Mouse (Mus musculus) forebrain, embryonic 15.5 days (tissue): ENCODE measurements around the gene Slc29a1. TPM values are rescaled to one million over a fixed set of nuclear protein-coding genes. Genes with fewer than 3 reads are reported as not detected.

Source experiments
- ATAC-seq: fragments of 200-750 bp; cut with Nextera tagmentation; replicated peaks from 2 replicates; pipeline ENCODE4 v1.8.0; 2017; ENCODE audit warnings: mild to moderate bottlenecking, moderate TSS enrichment, moderate library complexity
- H3K27ac ChIP-seq: fragments of 300-500 bp; sonication (generic); replicated peaks from 2 replicates; pipeline ENCODE4 v1.5.1; 2015; ENCODE audit warnings: mild to moderate bottlenecking, inconsistent platforms
- H3K27me3 ChIP-seq: fragments of 300-500 bp; sonication (generic); 2 replicates; pipeline ENCODE4 v1.6.1; 2015; ENCODE audit warnings: inconsistent platforms
- H3K36me3 ChIP-seq: fragments of 300-500 bp; sonication (generic); 2 replicates; pipeline ENCODE4 v1.6.1; 2015; ENCODE audit warnings: mild to moderate bottlenecking, inconsistent platforms
- H3K4me1 ChIP-seq: fragments of 300-500 bp; sonication (generic); 2 replicates; pipeline ENCODE4 v1.6.1; 2015; ENCODE audit warnings: inconsistent platforms
- H3K4me2 ChIP-seq: fragments of 300-500 bp; sonication (generic); replicated peaks from 2 replicates; pipeline ENCODE4 v1.6.1; 2015; ENCODE audit warnings: mild to moderate bottlenecking, inconsistent platforms
- H3K4me3 ChIP-seq: fragments of 300-500 bp; sonication (generic); 2 replicates; pipeline ENCODE4 v1.5.1; 2015; ENCODE audit warnings: mild to moderate bottlenecking, inconsistent platforms
- H3K9ac ChIP-seq: fragments of 300-500 bp; sonication (generic); replicated peaks from 2 replicates; pipeline ENCODE4 v1.6.1; 2015; ENCODE audit warnings: mild to moderate bottlenecking, inconsistent platforms
- H3K9me3 ChIP-seq: fragments of 300-500 bp; sonication (generic); 2 replicates; pipeline ENCODE4 v1.6.1; 2016; ENCODE audit warnings: inconsistent platforms
- WGBS: fragments of 180-500 bp; shearing (Covaris S2); methylation state at CpG from one replicate; pipeline ENCODE4 v1.1.7; 2015; ENCODE audit warnings: mixed read lengths; 5-methylcytosine and 5-hydroxymethylcytosine counted together
- polyA plus RNA-seq: library from polyadenylated mRNA; unstranded; fragments of >200 nt; fragmentation: Nextera tagmentation; extraction: Ambion mirVana; gene quantifications from 2 replicates; pipeline ENCODE4 v1.2.1, GENCODE M21; 2015

Gene Slc29a1
- polyA plus RNA-seq, 1 experiment from 2014 or later: 62.5 TPM

DNA sequence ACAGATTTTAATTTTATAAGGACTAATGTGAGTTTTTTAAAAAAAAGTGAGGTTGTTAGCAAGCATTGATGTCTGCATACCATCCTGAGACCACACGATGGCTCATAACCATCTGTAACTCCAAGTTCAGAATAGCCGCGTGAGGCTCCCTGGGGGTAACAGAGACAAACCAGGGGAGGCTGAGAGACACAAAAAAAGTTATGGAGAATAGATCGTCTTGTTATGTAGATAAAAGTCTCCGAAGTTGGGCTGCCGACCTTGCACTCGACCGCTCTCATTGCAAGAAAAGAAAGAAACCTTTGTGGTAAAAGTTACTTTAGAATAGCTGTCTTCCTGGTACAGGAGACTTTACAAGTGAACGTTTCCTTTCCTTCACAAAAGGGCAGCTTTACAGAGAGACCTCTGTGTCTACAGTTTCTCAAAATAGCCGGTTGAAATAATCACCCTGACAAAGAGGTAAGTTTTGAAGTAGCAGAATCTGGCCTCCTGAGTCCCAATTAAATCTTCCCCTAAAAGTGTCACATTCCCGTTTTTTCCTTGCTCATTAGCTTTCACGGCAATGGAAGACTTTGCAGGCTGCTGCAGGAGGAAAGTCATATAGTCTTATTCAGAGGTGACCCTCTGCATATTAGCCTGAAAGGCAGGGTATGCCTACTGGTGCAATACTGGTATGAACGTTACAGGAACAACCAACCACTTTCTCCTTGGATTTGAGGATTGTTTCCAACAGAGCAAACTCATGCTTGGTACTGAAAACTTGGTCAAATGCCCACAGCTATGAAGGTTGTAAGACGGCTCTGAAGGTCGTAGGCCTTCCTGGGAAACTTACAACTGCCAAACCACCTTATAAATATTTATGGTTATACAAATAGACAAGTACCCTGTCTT is 7.8 kb upstream of the Slc29a1 start:
- Histone ChIP-seq H3K9me3 (no peaks in the 10 kb centered on the region), H3K27ac (no peak overlapping the region), H3K27me3 (peaks cover 2% of the 10 kb centered on the region; the same call in 1 of the 2 replicates), H3K4me2 (no peak overlapping the region), H3K4me1 (no peaks in the 10 kb centered on the region), H3K36me3 (no peaks in the 10 kb centered on the region), H3K9ac (no peak overlapping the region), H3K4me3 (no peak overlapping the region)
- ATAC-seq: no peak
- WGBS: 70% methylated on average over 15 of the region's 15 CpGs

DNA sequence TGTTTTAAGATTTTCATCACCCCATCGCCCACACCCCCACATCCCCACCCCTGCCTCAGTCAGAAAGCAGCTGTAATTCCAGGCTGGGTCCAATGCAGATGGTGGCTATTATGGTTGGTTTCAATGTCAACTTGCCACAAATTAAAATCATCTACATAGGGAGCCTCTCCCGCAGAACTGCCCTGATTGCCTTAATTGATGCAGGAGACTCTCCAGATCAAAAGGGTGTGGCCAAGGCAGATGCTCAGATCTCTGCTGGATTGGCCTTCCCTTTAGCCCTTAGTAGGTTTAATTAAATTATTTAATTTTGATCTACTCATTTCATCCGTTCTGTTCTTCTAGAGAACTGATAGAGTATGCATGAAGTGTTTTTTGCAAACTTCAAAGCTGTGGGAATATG is 3.6 kb upstream of the Slc29a1 start:
- Histone ChIP-seq H3K9ac (no peak overlapping the region), H3K9me3 (no peaks in the 10 kb centered on the region), H3K4me3 (no peak overlapping the region), H3K4me2 (no peak overlapping the region), H3K27ac (no peak overlapping the region), H3K27me3 (peaks cover 26% of the 10 kb centered on the region), H3K4me1 (peaks cover 12% of the 10 kb centered on the region), H3K36me3 (no peaks in the 10 kb centered on the region)
- no peak for ATAC-seq
- WGBS: 69% methylated on average over 3 of the region's 3 CpGs

DNA sequence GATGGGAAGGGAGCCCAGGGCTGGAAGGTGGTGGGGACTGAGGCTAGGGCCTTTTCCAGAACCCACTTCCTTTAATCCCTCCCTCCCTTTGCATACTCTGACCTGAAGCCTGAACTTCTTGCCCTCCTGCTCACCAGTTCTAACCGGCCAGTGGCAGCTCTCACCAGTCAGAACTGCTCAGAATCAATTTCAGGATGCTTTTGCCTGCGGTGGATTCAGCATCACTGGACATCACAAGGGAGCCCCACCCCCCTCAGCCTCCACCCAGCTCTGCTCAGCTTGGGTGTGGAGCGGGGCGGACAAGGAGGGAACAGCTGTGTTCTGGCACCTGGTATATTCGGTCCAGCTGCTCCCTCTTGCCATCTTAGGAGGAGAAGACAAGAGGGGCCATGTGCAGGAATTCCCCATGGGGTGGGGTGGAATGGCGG is 2.5 kb upstream of the Slc29a1 start, which contains the start of gene Mymx:
TSS of gene Mymx (minus strand) at position 226 of the 428 bp plus-strand sequence.
- Histone ChIP-seq H3K4me1 (peaks cover 16% of the 10 kb centered on the region), H3K27ac (no peak within 1 kb of the TSS), H3K4me2 (no peak within 1 kb of the TSS), H3K9ac (no peak within 1 kb of the TSS), H3K9me3 (no peaks in the 10 kb centered on the region), H3K4me3 (no peak within 1 kb of the TSS), H3K36me3 (no peaks in the 10 kb centered on the region), H3K27me3 (peaks cover 26% of the 10 kb centered on the region)
- WGBS: 40% methylated on average over 6 of the region's 6 CpGs
- no peak for ATAC-seq

DNA sequence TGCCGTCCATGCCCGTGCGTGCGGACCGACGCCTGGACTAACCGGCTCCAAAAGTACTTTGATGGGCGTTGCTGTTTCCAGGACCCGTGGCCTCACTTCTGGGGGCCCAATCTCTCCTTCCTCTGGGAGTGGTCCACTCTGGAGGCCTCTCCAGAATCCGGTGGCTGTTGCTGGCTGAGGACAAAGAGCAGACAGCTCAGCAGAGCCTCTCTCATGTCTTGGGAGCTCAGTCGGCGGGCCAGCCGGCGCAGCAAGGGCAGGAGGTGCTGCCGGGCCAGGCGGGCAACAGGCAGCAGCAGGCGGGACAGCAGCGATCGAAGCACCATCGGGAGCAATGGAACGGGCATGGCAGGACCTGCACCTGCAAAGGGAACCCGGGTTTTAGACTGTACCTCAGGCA is 1.9 kb upstream of the Slc29a1 start:
- WGBS: 15% methylated on average over 22 of the region's 22 CpGs
- no peaks in the 10 kb centered on the region for H3K9me3 ChIP-seq
- H3K36me3 ChIP-seq: no peaks in the 10 kb centered on the region
- ATAC-seq: no peak
- peaks cover 26% of the 10 kb centered on the region for H3K27me3 ChIP-seq
- no peak overlapping the region for H3K4me2 ChIP-seq
- no peak overlapping the region for H3K4me3 ChIP-seq
- H3K9ac ChIP-seq: no peak overlapping the region
- peaks cover 22% of the 10 kb centered on the region for H3K4me1 ChIP-seq
- H3K27ac ChIP-seq: no peak overlapping the region

DNA sequence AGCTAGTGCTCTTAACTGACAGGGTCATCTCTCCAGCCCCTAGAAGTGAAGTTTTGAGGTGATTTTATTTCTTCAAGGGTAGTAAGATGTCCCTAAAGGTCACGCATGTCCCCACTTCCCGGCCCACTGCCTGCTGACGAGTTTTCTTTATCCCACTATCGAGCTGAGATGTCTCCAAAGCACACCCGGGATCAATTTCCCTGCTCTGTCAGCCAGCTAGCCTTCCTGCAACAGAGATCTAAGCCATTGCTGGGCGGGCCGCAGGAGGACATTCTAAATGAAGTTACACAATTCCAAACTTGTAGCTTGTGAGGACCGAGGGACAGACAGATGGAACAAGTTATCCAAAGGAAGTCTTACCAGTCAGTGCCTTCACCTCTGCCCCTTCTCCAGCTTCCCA is 861 bp upstream of the Slc29a1 start:
- Histone ChIP-seq H3K9me3 (no peaks in the 10 kb centered on the region), H3K4me1 (peaks cover 33% of the 10 kb centered on the region), H3K27ac (no peak overlapping the region), H3K36me3 (no peaks in the 10 kb centered on the region), H3K27me3 (peaks cover 26% of the 10 kb centered on the region), H3K9ac (no peak overlapping the region), H3K4me3 (no peak overlapping the region), H3K4me2 (no peak overlapping the region)
- no peak for ATAC-seq
- WGBS: 65% methylated on average over 8 of the region's 8 CpGs

DNA sequence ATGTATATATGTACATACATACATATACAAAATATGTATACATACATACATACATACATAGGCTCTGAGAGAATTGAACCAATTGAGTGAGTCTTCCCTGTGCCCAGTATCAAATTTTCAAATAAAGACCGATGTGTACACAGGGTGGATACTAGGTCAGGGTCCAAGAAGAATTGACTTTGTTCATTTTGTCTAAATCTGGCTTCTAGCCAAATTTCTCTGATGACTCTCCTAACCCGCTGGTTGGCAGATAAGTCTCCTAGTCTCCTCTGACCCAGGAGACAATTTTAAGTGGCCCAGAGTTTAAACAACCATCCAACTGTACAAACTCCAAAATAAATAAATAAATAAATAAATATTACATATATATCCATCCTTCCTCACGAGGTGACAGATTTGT is 515 bp downstream of the Slc29a1 start:
- Histone ChIP-seq H3K27me3 (peaks cover 26% of the 10 kb centered on the region), H3K9me3 (no peaks in the 10 kb centered on the region), H3K4me3 (no peak overlapping the region), H3K4me2 (peak overlapping the region; percentile 42; the same call in 1 of the 2 replicates), H3K36me3 (no peaks in the 10 kb centered on the region), H3K4me1 (peaks cover 46% of the 10 kb centered on the region), H3K9ac (0 out of 2 replicates have a peak overlapping the region, but pooled peaks have one; percentile 19), H3K27ac (no peak overlapping the region)
- 49% methylated on average over 3 of the region's 3 CpGs for WGBS
- no peak for ATAC-seq

DNA sequence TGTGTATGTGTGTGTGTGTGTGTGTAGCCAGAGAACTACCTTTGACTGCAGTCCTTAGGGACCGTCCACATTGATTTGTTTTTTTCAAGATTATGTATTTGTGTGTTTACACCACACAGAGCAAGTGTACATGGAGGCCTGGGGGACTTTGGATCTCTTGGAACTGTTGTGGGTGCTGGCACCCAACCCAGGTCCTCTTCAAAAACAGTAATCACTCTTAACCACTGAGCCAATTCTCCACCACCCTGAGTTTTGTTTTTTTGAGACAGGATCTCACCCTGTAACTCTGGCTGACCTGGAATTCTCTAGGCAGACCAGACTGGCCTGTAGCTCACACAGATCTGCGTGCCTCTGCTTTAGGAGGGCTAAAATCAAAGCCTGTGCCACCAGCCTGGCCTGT is 1.0 kb downstream of the Slc29a1 start:
- no peak overlapping the region for H3K4me3 ChIP-seq
- no peaks in the 10 kb centered on the region for H3K36me3 ChIP-seq
- no peak overlapping the region for H3K9ac ChIP-seq
- H3K27ac ChIP-seq: 0 out of 2 replicates have a peak overlapping the region, but pooled peaks have one; percentile 8
- no peaks in the 10 kb centered on the region for H3K9me3 ChIP-seq
- WGBS: 71% methylated on average over 2 of the region's 2 CpGs
- peaks cover 51% of the 10 kb centered on the region for H3K4me1 ChIP-seq
- H3K4me2 ChIP-seq: no peak overlapping the region
- ATAC-seq: no peak
- peaks cover 26% of the 10 kb centered on the region for H3K27me3 ChIP-seq

DNA sequence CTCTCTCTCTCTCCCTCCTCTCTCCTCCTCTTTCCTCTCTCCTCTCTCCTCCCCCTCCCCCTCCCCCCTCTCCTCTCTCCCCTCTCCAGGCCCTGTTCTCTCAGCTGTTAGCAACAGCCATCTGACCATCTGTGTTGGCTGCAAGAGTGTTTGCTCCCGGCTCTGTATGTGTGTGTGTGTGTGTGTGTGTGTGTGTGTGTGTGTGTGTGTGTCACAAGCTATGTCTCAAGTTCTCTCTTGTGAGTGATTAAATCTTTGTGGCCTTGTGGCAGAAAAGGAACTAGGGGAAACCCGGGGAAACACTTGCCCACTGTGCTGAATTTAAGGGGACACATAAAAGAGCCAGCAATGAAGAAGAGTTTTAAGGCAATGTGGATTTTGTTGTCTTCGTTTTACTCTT is 1.6 kb downstream of the Slc29a1 start:
- Histone ChIP-seq H3K36me3 (no peaks in the 10 kb centered on the region), H3K9me3 (no peaks in the 10 kb centered on the region), H3K27ac (0 out of 2 replicates have a peak overlapping the region, but pooled peaks have one; percentile 8), H3K27me3 (peaks cover 26% of the 10 kb centered on the region), H3K4me1 (peaks cover 56% of the 10 kb centered on the region), H3K4me3 (no peak overlapping the region), H3K9ac (no peak overlapping the region), H3K4me2 (no peak overlapping the region)
- peak; percentile 30; the same call in 1 of the 2 replicates for ATAC-seq
- WGBS: 41% methylated on average over 3 of the region's 3 CpGs

DNA sequence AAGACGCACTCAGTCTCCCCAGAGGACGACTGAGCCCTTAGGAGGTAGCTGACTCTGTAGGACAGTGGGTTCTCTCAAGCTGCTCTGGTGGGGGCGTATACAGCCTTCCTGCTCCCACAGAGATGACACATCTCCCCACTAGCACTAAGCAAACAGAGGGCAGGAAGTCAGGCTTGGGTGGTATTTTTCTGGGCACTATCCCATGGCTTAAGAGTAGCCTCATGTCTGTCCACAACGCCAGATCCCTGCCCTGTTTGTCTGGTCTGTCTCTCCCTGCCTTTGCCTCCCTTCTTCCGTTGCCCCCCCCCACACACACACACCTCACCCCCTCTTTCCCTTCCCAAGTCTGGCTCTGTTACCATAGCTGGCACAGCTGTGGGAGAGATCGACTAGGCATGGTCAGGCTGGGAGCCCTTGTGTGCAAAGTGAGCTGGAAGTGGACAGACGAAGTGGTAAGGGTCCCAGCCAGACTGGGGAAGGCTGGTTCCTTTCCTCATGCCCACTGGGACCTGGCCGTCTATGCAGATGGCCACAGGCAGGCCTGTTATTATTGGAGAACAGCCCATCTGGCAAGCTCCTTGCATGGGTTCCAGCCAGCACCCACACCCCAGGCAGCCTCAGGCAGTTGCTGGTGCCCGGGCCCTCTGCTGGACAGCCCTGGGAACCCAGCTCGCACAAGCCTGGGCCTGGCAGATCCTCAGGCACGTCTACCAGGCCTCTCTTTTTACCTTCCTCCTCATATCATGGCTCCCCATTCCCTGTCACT is 2.6 kb downstream of the Slc29a1 start:
- peaks cover 20% of the 10 kb centered on the region for H3K27me3 ChIP-seq
- no peak overlapping the region for H3K4me2 ChIP-seq
- 22% methylated on average over 11 of the region's 11 CpGs for WGBS
- no peaks in the 10 kb centered on the region for H3K9me3 ChIP-seq
- H3K9ac ChIP-seq: no peak overlapping the region
- no peak overlapping the region for H3K4me3 ChIP-seq
- peaks cover 64% of the 10 kb centered on the region for H3K4me1 ChIP-seq
- peak overlapping the region; percentile 71 for H3K27ac ChIP-seq
- peak; percentile 34 for ATAC-seq
- no peaks in the 10 kb centered on the region for H3K36me3 ChIP-seq

DNA sequence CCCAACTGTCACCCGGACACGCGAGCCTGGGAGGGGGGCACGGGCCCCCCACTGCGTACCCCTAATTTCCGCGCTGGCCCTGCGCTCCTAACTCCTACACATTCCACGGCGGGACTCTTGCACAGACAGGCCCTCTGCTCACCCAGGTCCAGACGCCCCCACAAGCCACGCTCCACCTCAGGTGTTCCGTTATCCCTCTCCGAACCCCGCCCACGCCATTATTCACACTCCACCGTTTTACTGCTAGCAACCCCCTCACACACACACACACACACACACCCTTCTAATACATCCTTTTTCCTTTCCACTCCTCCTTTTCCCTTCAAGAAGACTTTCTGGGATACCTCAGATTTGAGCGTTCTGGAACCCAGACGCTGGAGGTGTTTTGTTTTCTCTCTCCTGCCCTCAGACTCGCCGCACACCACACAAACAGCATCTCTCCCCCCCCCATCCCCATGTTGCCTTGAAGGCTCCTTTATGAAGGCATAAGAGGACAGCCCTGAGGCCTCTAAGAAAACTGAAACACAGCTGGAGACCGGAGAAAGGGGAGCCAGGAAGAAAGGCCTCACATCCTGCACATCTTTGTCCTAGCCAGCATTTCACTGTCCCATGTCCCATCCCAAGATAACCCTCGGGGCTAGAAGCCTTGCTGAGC is 3.5 kb downstream of the Slc29a1 start:
- H3K36me3 ChIP-seq: no peaks in the 10 kb centered on the region
- peak overlapping the region; percentile 71 for H3K27ac ChIP-seq
- H3K4me1 ChIP-seq: peaks cover 64% of the 10 kb centered on the region
- H3K9me3 ChIP-seq: no peaks in the 10 kb centered on the region
- peak overlapping the region; percentile 94 for H3K4me2 ChIP-seq
- H3K27me3 ChIP-seq: peaks cover 11% of the 10 kb centered on the region; the same call in 1 of the 2 replicates
- peak overlapping the region; percentile 55 for H3K4me3 ChIP-seq
- H3K9ac ChIP-seq: peak overlapping the region; percentile 51
- ATAC-seq: peak; percentile 9
- WGBS: 4% methylated on average over 23 of the region's 23 CpGs

DNA sequence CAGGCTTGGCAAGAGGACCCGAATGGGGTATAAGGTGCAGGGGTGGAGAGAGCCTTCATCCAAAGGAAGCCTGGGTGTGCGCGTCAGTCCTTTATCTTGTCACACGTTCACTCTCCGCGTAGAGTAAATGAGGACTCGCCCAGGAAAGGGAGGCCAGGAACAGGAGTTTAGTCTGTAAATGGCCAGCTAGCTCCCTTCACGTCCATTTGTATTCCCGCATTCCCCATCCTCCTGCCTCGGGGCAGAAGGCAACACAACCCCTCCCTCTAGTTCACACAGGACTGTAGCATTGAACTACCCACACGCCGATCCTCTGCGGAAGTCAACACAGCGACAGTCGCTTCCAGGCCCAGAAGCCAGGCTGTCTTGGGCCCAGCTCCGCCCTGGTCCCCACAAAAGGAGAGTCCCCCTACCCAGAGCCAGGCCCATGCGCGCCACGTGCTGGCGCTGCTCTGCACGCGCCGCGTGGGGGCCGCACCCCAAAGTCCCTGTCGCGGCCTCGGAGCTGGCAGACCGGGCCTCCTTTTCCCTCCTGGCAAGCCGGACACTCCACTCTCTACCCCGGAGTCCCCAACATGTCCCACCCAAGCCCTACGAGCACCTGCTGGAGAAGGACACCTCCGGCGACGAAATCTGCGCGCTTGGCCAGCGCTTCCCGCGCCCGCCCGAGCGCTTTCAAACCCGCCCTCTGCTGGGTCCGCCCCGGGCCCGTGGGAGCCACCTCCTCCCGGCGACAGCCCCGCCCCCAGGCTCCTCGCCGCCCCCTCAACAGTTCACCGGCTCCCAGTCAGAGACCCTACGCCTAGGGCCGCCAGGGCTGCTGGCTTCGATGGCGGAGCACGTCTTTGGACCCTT is 4.3 kb downstream of the Slc29a1 start:
- H3K36me3 ChIP-seq: no peaks in the 10 kb centered on the region
- ATAC-seq: peak; percentile 83
- peaks cover 64% of the 10 kb centered on the region for H3K4me1 ChIP-seq
- peak overlapping the region; percentile 55 for H3K4me3 ChIP-seq
- H3K9me3 ChIP-seq: no peaks in the 10 kb centered on the region
- peaks cover 6% of the 10 kb centered on the region; the same call in 1 of the 2 replicates for H3K27me3 ChIP-seq
- H3K27ac ChIP-seq: peak overlapping the region; percentile 71
- under 1% methylated on average over 58 of the region's 58 CpGs for WGBS
- H3K9ac ChIP-seq: peak overlapping the region; percentile 51
- peak overlapping the region; percentile 94 for H3K4me2 ChIP-seq
